Mouse (Mus musculus): ENCODE measurements around the gene Ntn4. TPM values are rescaled to one million over a fixed set of nuclear protein-coding genes. Genes with fewer than 3 reads are reported as not detected.

Ntn4 gene
- total and polyA plus RNA-seq, 3 experiments: 7.4 to 14.9 (median 14.0) TPM

GRCm38 (mm10) chr10:93653322-93653721 lies 12.8 kb downstream of the Ntn4 start:
- no peak for TF ChIP-seq EP300 (IDR thresholded peaks at IDR 0.05; ENCODE audit: insufficient read depth, low read depth, low read length)
- intact Hi-C loops (cut with DNase I): no loop called here
- Histone ChIP-seq H3K4me1 (ENCODE audit: control insufficient read depth, insufficient read depth, low read length) (peaks cover 1% of the 10 kb centered on the region; the same call in 1 of the 2 replicates), H3K79me2 (replicated peaks; ENCODE audit: control insufficient read depth, insufficient read depth, low read length) (no peaks in the 10 kb centered on the region), H3K27me3 (ENCODE audit: control insufficient read depth, insufficient read depth, low read length) (no peaks in the 10 kb centered on the region), H3K9ac (ENCODE audit: low read depth, low read length) (no peak overlapping the region), H3K27ac (no peak overlapping the region), H3K36me3 (ENCODE audit: control insufficient read depth, insufficient read depth, low read length) (no peaks in the 10 kb centered on the region), H3K4me3 (no peak overlapping the region)
- 66% methylated on average over 2 of the region's 2 CpGs for WGBS
- no peak for DNase-seq

- Histone ChIP-seq H3K27ac (no peak overlapping the region), H3K27me3 (ENCODE audit: control insufficient read depth, insufficient read depth, low read length) (no peaks in the 10 kb centered on the region), H3K4me1 (ENCODE audit: control insufficient read depth, insufficient read depth, low read length) (peaks cover 3% of the 10 kb centered on the region), H3K9ac (ENCODE audit: low read depth, low read length) (no peak overlapping the region), H3K36me3 (ENCODE audit: control insufficient read depth, insufficient read depth, low read length) (no peaks in the 10 kb centered on the region), H3K4me3 (no peak overlapping the region), H3K79me2 (replicated peaks; ENCODE audit: control insufficient read depth, insufficient read depth, low read length) (no peaks in the 10 kb centered on the region)
- TF ChIP-seq EP300 (IDR thresholded peaks at IDR 0.05; ENCODE audit: insufficient read depth, low read depth, low read length) (no peak), POLR2A (IDR thresholded peaks at IDR 0.05; ENCODE audit: insufficient read depth, low read depth, low read length) (no peak), CTCF (IDR thresholded peaks at IDR 0.05) (no peak)
- WGBS: 73% methylated on average over 15 of the region's 15 CpGs
- intact Hi-C loops (cut with DNase I): no loop called here
- DNase-seq: no peak
Observed at GRCm38 (mm10) chr10:93655428-93655827, 14.9 kb downstream of the Ntn4 start.

GRCm38 (mm10) chr10:93659792-93660191 lies 19.3 kb downstream of the Ntn4 start:
- H3K79me2 ChIP-seq (replicated peaks; ENCODE audit: control insufficient read depth, insufficient read depth, low read length): no peaks in the 10 kb centered on the region
- no peak for TF ChIP-seq EP300 (IDR thresholded peaks at IDR 0.05; ENCODE audit: insufficient read depth, low read depth, low read length)
- no peak for TF ChIP-seq CTCF (IDR thresholded peaks at IDR 0.05)
- TF ChIP-seq POLR2A (IDR thresholded peaks at IDR 0.05; ENCODE audit: insufficient read depth, low read depth, low read length): no peak
- DNase-seq: no peak
- peaks cover 3% of the 10 kb centered on the region for H3K36me3 ChIP-seq (ENCODE audit: control insufficient read depth, insufficient read depth, low read length)
- no peaks in the 10 kb centered on the region for H3K27me3 ChIP-seq (ENCODE audit: control insufficient read depth, insufficient read depth, low read length)
- no peak overlapping the region for H3K9ac ChIP-seq (ENCODE audit: low read depth, low read length)
- no peak overlapping the region for H3K4me3 ChIP-seq
- intact Hi-C loops (cut with DNase I): no loop called here
- 59% methylated on average over 1 of the region's 1 CpGs for WGBS
- no peak overlapping the region for H3K27ac ChIP-seq
- H3K4me1 ChIP-seq (ENCODE audit: control insufficient read depth, insufficient read depth, low read length): peaks cover 3% of the 10 kb centered on the region

- Histone ChIP-seq H3K27ac (peak overlapping the region; percentile 31; the same call in 1 of the 2 replicates), H3K36me3 (ENCODE audit: control insufficient read depth, insufficient read depth, low read length) (peaks cover 3% of the 10 kb centered on the region), H3K79me2 (replicated peaks; ENCODE audit: control insufficient read depth, insufficient read depth, low read length) (no peaks in the 10 kb centered on the region), H3K4me1 (ENCODE audit: control insufficient read depth, insufficient read depth, low read length) (peaks cover 3% of the 10 kb centered on the region), H3K4me3 (no peak overlapping the region), H3K9ac (ENCODE audit: low read depth, low read length) (no peak overlapping the region), H3K27me3 (ENCODE audit: control insufficient read depth, insufficient read depth, low read length) (no peaks in the 10 kb centered on the region)
- 64% methylated on average over 6 of the region's 6 CpGs for WGBS
- intact Hi-C loops (cut with DNase I): no loop called here
- TF ChIP-seq EP300 (IDR thresholded peaks at IDR 0.05; ENCODE audit: insufficient read depth, low read depth, low read length): no peak
- no peak for TF ChIP-seq POLR2A (IDR thresholded peaks at IDR 0.05; ENCODE audit: insufficient read depth, low read depth, low read length)
- TF ChIP-seq CTCF (IDR thresholded peaks at IDR 0.05): no peak
- no peak for DNase-seq
Observed at GRCm38 (mm10) chr10:93661348-93661991, 21.0 kb downstream of the Ntn4 start.

GRCm38 (mm10) chr10:93662018-93662417 lies 21.5 kb downstream of the Ntn4 start:
- no peak for TF ChIP-seq CTCF (IDR thresholded peaks at IDR 0.05)
- no peak for DNase-seq
- Histone ChIP-seq H3K27me3 (ENCODE audit: control insufficient read depth, insufficient read depth, low read length) (no peaks in the 10 kb centered on the region), H3K4me1 (ENCODE audit: control insufficient read depth, insufficient read depth, low read length) (peaks cover 3% of the 10 kb centered on the region), H3K36me3 (ENCODE audit: control insufficient read depth, insufficient read depth, low read length) (peaks cover 7% of the 10 kb centered on the region), H3K9ac (ENCODE audit: low read depth, low read length) (no peak overlapping the region), H3K79me2 (replicated peaks; ENCODE audit: control insufficient read depth, insufficient read depth, low read length) (no peaks in the 10 kb centered on the region), H3K4me3 (no peak overlapping the region), H3K27ac (peak overlapping the region; percentile 13; the same call in 1 of the 2 replicates)
- intact Hi-C loops (cut with DNase I): no loop called here
- 45% methylated on average over 5 of the region's 5 CpGs for WGBS

- Histone ChIP-seq H3K9ac (ENCODE audit: low read depth, low read length) (no peak overlapping the region), H3K4me3 (no peak overlapping the region), H3K4me1 (ENCODE audit: control insufficient read depth, insufficient read depth, low read length) (peaks cover 1% of the 10 kb centered on the region; the same call in 1 of the 2 replicates), H3K79me2 (replicated peaks; ENCODE audit: control insufficient read depth, insufficient read depth, low read length) (no peaks in the 10 kb centered on the region), H3K27ac (no peak overlapping the region), H3K36me3 (ENCODE audit: control insufficient read depth, insufficient read depth, low read length) (peaks cover 8% of the 10 kb centered on the region; the same call in 1 of the 2 replicates), H3K27me3 (ENCODE audit: control insufficient read depth, insufficient read depth, low read length) (no peaks in the 10 kb centered on the region)
- TF ChIP-seq POLR2A (IDR thresholded peaks at IDR 0.05; ENCODE audit: insufficient read depth, low read depth, low read length) (no peak), CTCF (IDR thresholded peaks at IDR 0.05) (no peak), EP300 (IDR thresholded peaks at IDR 0.05; ENCODE audit: insufficient read depth, low read depth, low read length) (no peak)
- WGBS: 81% methylated on average over 2 of the region's 2 CpGs
- intact Hi-C loops (cut with DNase I): no loop called here
- no peak for DNase-seq
Observed at GRCm38 (mm10) chr10:93666222-93666621, 25.7 kb downstream of the Ntn4 start.
